Mouse (Mus musculus) cerebellum, adult 2 months (tissue): ENCODE data around the gene Mfap4. TPM values are rescaled to one million over a fixed set of nuclear protein-coding genes. Genes with fewer than 3 reads are reported as not detected.

ENCODE experiments used
- DNase-seq, 2 experiments: peaks; one replicate each; pipeline ENCODE4 v3.0.0; 2021
- H3K27ac ChIP-seq: fragments of 200-500 bp; 2 replicates; pipeline ENCODE4 v1.5.1; 2012; ENCODE audit warnings: low read length, control low read depth, inconsistent platforms; ENCODE audit not compliant: insufficient read depth
- H3K27me3 ChIP-seq: fragments of 200-500 bp; 2 replicates; pipeline ENCODE4 v1.6.1; 2012; ENCODE audit warnings: inconsistent platforms, mild to moderate bottlenecking, low read length, moderate library complexity; ENCODE audit not compliant: control insufficient read depth, insufficient read depth
- H3K4me1 ChIP-seq: fragments of 200-500 bp; 2 replicates; pipeline ENCODE4 v1.6.1; 2011; ENCODE audit warnings: low read length; ENCODE audit not compliant: control insufficient read depth, insufficient read depth
- H3K4me3 ChIP-seq: fragments of 200-500 bp; replicated peaks from 2 replicates; pipeline ENCODE3; 2011; ENCODE audit warnings: mild to moderate bottlenecking, low read depth, low read length, control low read depth; ENCODE audit not compliant: insufficient read depth
- CTCF ChIP-seq: fragments of 200-500 bp; IDR thresholded peaks from 2 replicates; pipeline ENCODE4 v1.5.1; 2011; ENCODE audit warnings: low read depth, mild to moderate bottlenecking, control low read depth, low read length, moderate library complexity, borderline replicate concordance; ENCODE audit not compliant: insufficient read depth
- POLR2A ChIP-seq: fragments of 200-500 bp; IDR thresholded peaks from 2 replicates; pipeline ENCODE4 v1.6.1; 2011; ENCODE audit warnings: low read length, control low read depth, borderline replicate concordance; ENCODE audit not compliant: insufficient read depth
- WGBS: fragments of 180-500 bp; shearing (Covaris S2); methylation state at CpG from one replicate; pipeline ENCODE4 v1.1.7; 2018; 5-methylcytosine and 5-hydroxymethylcytosine counted together
- polyA plus RNA-seq: library from polyadenylated mRNA; depleted of rRNA; stranded (reverse); fragments of >200 nt; gene quantifications from 2 replicates; pipeline ENCODE4 v1.2.3, GENCODE M21; 2012; rRNA removed

The Mfap4 gene
- polyA plus RNA-seq: 1.9 and 3.5 TPM in 2 replicates

- H3K27ac ChIP-seq: peak within 1 kb of the TSS; percentile 97
- H3K4me3 ChIP-seq: no peak within 1 kb of the TSS
- DNase-seq: peak; percentile 76 to 80
- WGBS: 13% methylated on average over 20 of the region's 20 CpGs
- H3K27me3 ChIP-seq: no peaks in the 10 kb centered on the region
- H3K4me1 ChIP-seq: peaks cover 51% of the 10 kb centered on the region
- TF ChIP-seq POLR2A (no peak), CTCF (no peak)
Measured at GRCm38 (mm10) chr11:61484613-61485540, at the start of gene Mfap4. Gene Mfap4 (plus strand): TSS chr11:61485431.

- DNase-seq: no peak
- TF ChIP-seq POLR2A (no peak), CTCF (no peak)
- no peaks in the 10 kb centered on the region; the same call in 1 of the 2 replicates for H3K4me1 ChIP-seq
- no peak overlapping the region for H3K4me3 ChIP-seq
- 83% methylated on average over 2 of the region's 2 CpGs for WGBS
- no peaks in the 10 kb centered on the region for H3K27me3 ChIP-seq
- H3K27ac ChIP-seq: no peak overlapping the region
Measured at GRCm38 (mm10) chr11:61436298-61436697, 48.9 kb upstream of the Mfap4 start.

DNA sequence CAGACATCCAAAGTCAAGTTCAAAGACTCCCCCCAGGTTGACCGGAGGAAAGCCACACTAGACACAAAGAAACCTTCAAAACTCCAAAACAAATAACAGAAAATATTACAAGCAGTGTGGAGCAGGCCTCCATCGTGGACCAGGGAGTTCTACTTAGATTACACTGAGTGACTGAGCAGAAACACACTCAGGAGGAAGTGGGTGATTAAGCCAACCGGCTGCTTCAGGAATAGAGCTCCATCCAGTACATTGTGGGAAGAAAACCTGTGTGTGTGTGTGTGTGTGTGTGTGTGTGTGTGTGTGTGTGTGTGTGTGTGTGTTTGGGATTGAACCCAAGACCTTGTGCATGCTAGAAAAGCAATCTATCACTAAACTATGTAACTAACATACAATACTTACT lies 46.1 kb upstream of the Mfap4 start:
- no peak for TF ChIP-seq POLR2A
- no peak for TF ChIP-seq CTCF
- 67% methylated on average over 3 of the region's 3 CpGs for WGBS
- Histone ChIP-seq H3K27ac (no peak overlapping the region), H3K27me3 (no peaks in the 10 kb centered on the region), H3K4me1 (no peaks in the 10 kb centered on the region; the same call in 1 of the 2 replicates), H3K4me3 (no peak overlapping the region)
- DNase-seq: no peak

DNA sequence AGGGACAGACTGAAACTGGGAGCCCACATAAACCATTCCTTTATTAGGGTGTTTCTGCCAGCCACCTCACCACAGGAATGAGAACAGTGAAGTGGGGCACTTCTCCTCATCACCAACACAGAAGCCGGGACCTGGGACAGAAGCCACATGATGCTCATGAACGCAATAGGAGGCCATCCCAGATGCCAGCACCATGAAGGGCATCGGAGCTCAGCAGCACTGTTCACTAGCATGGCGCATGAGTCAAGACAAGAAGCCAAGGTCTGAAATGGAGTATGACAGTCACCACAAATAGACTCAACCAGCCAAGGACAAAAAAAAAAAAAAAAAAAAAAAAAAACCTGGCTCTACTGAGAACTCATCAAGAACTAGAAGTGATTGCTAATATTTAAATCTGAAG lies 44.8 kb upstream of the Mfap4 start:
- WGBS: 73% methylated on average over 4 of the region's 4 CpGs
- TF ChIP-seq POLR2A (no peak), CTCF (no peak)
- no peak overlapping the region for H3K27ac ChIP-seq

GRCm38 (mm10) chr11:61441670-61442069 lies 43.6 kb upstream of the Mfap4 start:
- 83% methylated on average over 7 of the region's 7 CpGs for WGBS
- peak in 1 of 2 experiments; percentile 8 for DNase-seq
- Histone ChIP-seq H3K27me3 (no peaks in the 10 kb centered on the region), H3K4me1 (no peaks in the 10 kb centered on the region), H3K4me3 (no peak overlapping the region), H3K27ac (no peak overlapping the region)
- TF ChIP-seq POLR2A (no peak), CTCF (no peak)

More for the DNA sequence above, 44.8 kb upstream of the Mfap4 start:
- DNase-seq: no peak
- Histone ChIP-seq H3K4me3 (no peak overlapping the region), H3K27me3 (no peaks in the 10 kb centered on the region), H3K4me1 (no peaks in the 10 kb centered on the region)

- Histone ChIP-seq H3K27ac (no peak overlapping the region), H3K4me1 (peaks cover 9% of the 10 kb centered on the region), H3K27me3 (no peaks in the 10 kb centered on the region), H3K4me3 (no peak overlapping the region)
- no peak for DNase-seq
- WGBS: 89% methylated on average over 6 of the region's 6 CpGs
- TF ChIP-seq CTCF: no peak
- TF ChIP-seq POLR2A: no peak
Measured at GRCm38 (mm10) chr11:61443807-61444206, 41.4 kb upstream of the Mfap4 start.

DNA sequence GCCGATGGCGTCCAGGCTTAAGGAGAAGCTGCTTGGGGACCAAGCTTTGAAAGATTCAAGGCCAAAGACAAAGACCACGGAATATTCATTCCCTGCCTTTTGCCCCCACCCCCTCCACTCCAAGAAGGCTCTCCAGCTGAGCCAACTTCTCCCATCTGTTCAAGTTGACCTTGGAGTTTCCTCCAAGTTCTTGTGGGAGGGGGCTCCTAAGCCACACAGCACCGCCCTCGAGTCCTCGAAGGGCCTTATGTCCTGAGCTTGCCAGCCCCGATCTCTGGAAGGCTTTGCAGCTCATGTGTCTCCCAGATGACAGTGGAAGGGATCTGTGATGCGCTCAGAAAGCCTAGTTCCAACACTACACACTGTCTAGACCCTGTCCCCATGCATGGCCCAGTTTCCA lies 37.9 kb upstream of the Mfap4 start:
- H3K4me1 ChIP-seq: peaks cover 27% of the 10 kb centered on the region
- peak; percentile 47; the same call in 1 of the 2 replicates for TF ChIP-seq POLR2A
- TF ChIP-seq CTCF: no peak
- no peak overlapping the region for H3K4me3 ChIP-seq
- H3K27ac ChIP-seq: peak overlapping the region; percentile 62
- 38% methylated on average over 8 of the region's 8 CpGs for WGBS
- DNase-seq: peak in 1 of 2 experiments; percentile 35
- H3K27me3 ChIP-seq: no peaks in the 10 kb centered on the region

- Histone ChIP-seq H3K4me3 (no peak overlapping the region), H3K27ac (peak overlapping the region; percentile 62), H3K27me3 (no peaks in the 10 kb centered on the region), H3K4me1 (peaks cover 27% of the 10 kb centered on the region)
- 8% methylated on average over 5 of the region's 5 CpGs for WGBS
- no peak for TF ChIP-seq CTCF
- TF ChIP-seq POLR2A: no peak
- peak; percentile 76 for DNase-seq
Measured at GRCm38 (mm10) chr11:61448041-61448440, 37.2 kb upstream of the Mfap4 start.
